Mouse (Mus musculus): ENCODE data around the gene Prn. TPM values are rescaled to one million over a fixed set of nuclear protein-coding genes. Genes with fewer than 3 reads are reported as not detected.

Gene Prn
- polyA plus RNA-seq, 1 experiment from 2014 or later = not detected

- 80% methylated on average over 6 of the region's 6 CpGs for WGBS
- Histone ChIP-seq H3K9ac (no peak overlapping the region), H3K27me3 (no peaks in the 10 kb centered on the region), H3K27ac (no peak overlapping the region), H3K36me3 (no peaks in the 10 kb centered on the region), H3K4me1 (replicated peaks) (peaks cover 12% of the 10 kb centered on the region), H3K4me2 (no peak overlapping the region), H3K9me3 (replicated peaks) (no peaks in the 10 kb centered on the region), H3K4me3 (no peak overlapping the region)
- no peak for ATAC-seq (replicated peaks; ENCODE audit: insufficient number of reproducible peaks, insufficient read depth, low FRiP score, low read depth)
Observed at GRCm38 (mm10) chr2:131886503-131887160, 23.1 kb upstream of the Prn start.

- no peak for ATAC-seq (replicated peaks; ENCODE audit: insufficient number of reproducible peaks, insufficient read depth, low FRiP score, low read depth)
Observed at GRCm38 (mm10) chr2:131888233-131888632, 21.5 kb upstream of the Prn start.

GRCm38 (mm10) chr2:131892534-131892933 is 17.2 kb upstream of the Prn start:
- Histone ChIP-seq H3K27ac (peak overlapping the region; percentile 47), H3K9me3 (replicated peaks) (no peaks in the 10 kb centered on the region), H3K27me3 (no peaks in the 10 kb centered on the region), H3K4me1 (replicated peaks) (peaks cover 18% of the 10 kb centered on the region), H3K4me2 (no peak overlapping the region), H3K9ac (no peak overlapping the region), H3K4me3 (no peak overlapping the region), H3K36me3 (no peaks in the 10 kb centered on the region)
- ATAC-seq (replicated peaks; ENCODE audit: insufficient number of reproducible peaks, insufficient read depth, low FRiP score, low read depth) = no peak
- 62% methylated on average over 5 of the region's 5 CpGs for WGBS

More at GRCm38 (mm10) chr2:131888233-131888632, 21.5 kb upstream of the Prn start:
- H3K4me2 ChIP-seq = no peak overlapping the region
- H3K36me3 ChIP-seq = no peaks in the 10 kb centered on the region
- no peaks in the 10 kb centered on the region for H3K9me3 ChIP-seq (replicated peaks)
- 62% methylated on average over 7 of the region's 7 CpGs for WGBS
- no peak overlapping the region for H3K27ac ChIP-seq
- no peak overlapping the region for H3K4me3 ChIP-seq
- no peak overlapping the region for H3K9ac ChIP-seq
- no peaks in the 10 kb centered on the region for H3K27me3 ChIP-seq
- H3K4me1 ChIP-seq (replicated peaks) = peaks cover 18% of the 10 kb centered on the region

- no peak overlapping the region for H3K27ac ChIP-seq
- no peaks in the 10 kb centered on the region for H3K36me3 ChIP-seq
- no peak overlapping the region for H3K9ac ChIP-seq
- WGBS = 47% methylated on average over 2 of the region's 2 CpGs
- no peak overlapping the region for H3K4me3 ChIP-seq
- no peak overlapping the region for H3K4me2 ChIP-seq
- no peaks in the 10 kb centered on the region for H3K27me3 ChIP-seq
- no peak for ATAC-seq (replicated peaks; ENCODE audit: insufficient number of reproducible peaks, insufficient read depth, low FRiP score, low read depth)
- no peaks in the 10 kb centered on the region for H3K9me3 ChIP-seq (replicated peaks)
- peaks cover 11% of the 10 kb centered on the region for H3K4me1 ChIP-seq (replicated peaks)
Observed at GRCm38 (mm10) chr2:131895106-131895505, 14.7 kb upstream of the Prn start.

GRCm38 (mm10) chr2:131896011-131896410 is 13.7 kb upstream of the Prn start:
- H3K27ac ChIP-seq = no peak overlapping the region
- no peak overlapping the region for H3K4me3 ChIP-seq
- no peak for ATAC-seq (replicated peaks; ENCODE audit: insufficient number of reproducible peaks, insufficient read depth, low FRiP score, low read depth)
- no peaks in the 10 kb centered on the region for H3K9me3 ChIP-seq (replicated peaks)
- no peak overlapping the region for H3K9ac ChIP-seq
- no peaks in the 10 kb centered on the region for H3K36me3 ChIP-seq
- WGBS = 85% methylated on average over 4 of the region's 4 CpGs
- H3K4me1 ChIP-seq (replicated peaks) = peaks cover 9% of the 10 kb centered on the region
- no peaks in the 10 kb centered on the region for H3K27me3 ChIP-seq
- H3K4me2 ChIP-seq = no peak overlapping the region

- ATAC-seq (replicated peaks; ENCODE audit: insufficient number of reproducible peaks, insufficient read depth, low FRiP score, low read depth) = no peak
- H3K27me3 ChIP-seq = no peaks in the 10 kb centered on the region
- H3K4me3 ChIP-seq = no peak overlapping the region
- no peak overlapping the region for H3K9ac ChIP-seq
- WGBS = 88% methylated on average over 12 of the region's 12 CpGs
- peaks cover 5% of the 10 kb centered on the region; the same call in 1 of the 2 replicates for H3K4me1 ChIP-seq (replicated peaks)
- H3K9me3 ChIP-seq (replicated peaks) = no peaks in the 10 kb centered on the region
- H3K36me3 ChIP-seq = no peaks in the 10 kb centered on the region
- no peak overlapping the region for H3K27ac ChIP-seq
- no peak overlapping the region for H3K4me2 ChIP-seq
Observed at GRCm38 (mm10) chr2:131897336-131898109, 12.2 kb upstream of the Prn start.

GRCm38 (mm10) chr2:131902423-131902822 is 7.3 kb upstream of the Prn start:
- peak; percentile 21; the same call in 1 of the 2 replicates for ATAC-seq (replicated peaks; ENCODE audit: insufficient number of reproducible peaks, insufficient read depth, low FRiP score, low read depth)
- no peak overlapping the region for H3K4me2 ChIP-seq
- no peaks in the 10 kb centered on the region for H3K36me3 ChIP-seq
- H3K27ac ChIP-seq = peak overlapping the region; percentile 79
- no peak overlapping the region for H3K4me3 ChIP-seq
- H3K4me1 ChIP-seq (replicated peaks) = peaks cover 36% of the 10 kb centered on the region
- 24% methylated on average over 2 of the region's 3 CpGs for WGBS
- H3K9me3 ChIP-seq (replicated peaks) = no peaks in the 10 kb centered on the region
- H3K27me3 ChIP-seq = no peaks in the 10 kb centered on the region
- H3K9ac ChIP-seq = no peak overlapping the region

GRCm38 (mm10) chr2:131902867-131903266 is 6.9 kb upstream of the Prn start:
- Histone ChIP-seq H3K4me2 (peak overlapping the region; percentile 21; the same call in 1 of the 2 replicates), H3K27ac (peak overlapping the region; percentile 79), H3K9ac (no peak overlapping the region), H3K9me3 (replicated peaks) (no peaks in the 10 kb centered on the region), H3K4me1 (replicated peaks) (peaks cover 36% of the 10 kb centered on the region), H3K36me3 (no peaks in the 10 kb centered on the region), H3K4me3 (no peak overlapping the region), H3K27me3 (no peaks in the 10 kb centered on the region)
- peak; percentile 91 for ATAC-seq (replicated peaks; ENCODE audit: insufficient number of reproducible peaks, insufficient read depth, low FRiP score, low read depth)
- 10% methylated on average over 8 of the region's 8 CpGs for WGBS

- H3K9me3 ChIP-seq (replicated peaks) = no peaks in the 10 kb centered on the region
- H3K27me3 ChIP-seq = no peaks in the 10 kb centered on the region
- H3K27ac ChIP-seq = peak overlapping the region; percentile 19; the same call in 1 of the 2 replicates
- no peaks in the 10 kb centered on the region for H3K36me3 ChIP-seq
- H3K4me3 ChIP-seq = no peak overlapping the region
- ATAC-seq (replicated peaks; ENCODE audit: insufficient number of reproducible peaks, insufficient read depth, low FRiP score, low read depth) = no peak
- no peak overlapping the region for H3K9ac ChIP-seq
- 11% methylated on average over 5 of the region's 5 CpGs for WGBS
- H3K4me2 ChIP-seq = no peak overlapping the region
- peaks cover 50% of the 10 kb centered on the region for H3K4me1 ChIP-seq (replicated peaks)
Observed at GRCm38 (mm10) chr2:131905025-131905424, 4.7 kb upstream of the Prn start.

GRCm38 (mm10) chr2:131905776-131906175 is 4.0 kb upstream of the Prn start:
- WGBS = 57% methylated on average over 6 of the region's 6 CpGs
- Histone ChIP-seq H3K36me3 (no peaks in the 10 kb centered on the region), H3K4me2 (no peak overlapping the region), H3K27ac (no peak overlapping the region), H3K4me3 (no peak overlapping the region), H3K27me3 (no peaks in the 10 kb centered on the region), H3K4me1 (replicated peaks) (peaks cover 53% of the 10 kb centered on the region), H3K9ac (no peak overlapping the region), H3K9me3 (replicated peaks) (no peaks in the 10 kb centered on the region)
- ATAC-seq (replicated peaks; ENCODE audit: insufficient number of reproducible peaks, insufficient read depth, low FRiP score, low read depth) = no peak

GRCm38 (mm10) chr2:131906266-131906665 is 3.5 kb upstream of the Prn start:
- no peak overlapping the region for H3K27ac ChIP-seq
- H3K36me3 ChIP-seq = no peaks in the 10 kb centered on the region
- H3K4me1 ChIP-seq (replicated peaks) = peaks cover 58% of the 10 kb centered on the region
- H3K9ac ChIP-seq = no peak overlapping the region
- no peaks in the 10 kb centered on the region for H3K9me3 ChIP-seq (replicated peaks)
- no peak overlapping the region for H3K4me2 ChIP-seq
- H3K27me3 ChIP-seq = no peaks in the 10 kb centered on the region
- no peak overlapping the region for H3K4me3 ChIP-seq
- 86% methylated on average over 3 of the region's 3 CpGs for WGBS
- no peak for ATAC-seq (replicated peaks; ENCODE audit: insufficient number of reproducible peaks, insufficient read depth, low FRiP score, low read depth)

All from heart, embryonic 15.5 days (tissue).